Mouse (Mus musculus) small intestine, adult 2 months (tissue): ENCODE data around the gene Nfib. TPM values are rescaled to one million over a fixed set of nuclear protein-coding genes. Genes with fewer than 3 reads are reported as not detected.

ENCODE experiments used
- H3K27ac ChIP-seq: fragments of 200-500 bp; 2 replicates; pipeline ENCODE4 v1.5.1; 2012; ENCODE audit warnings: low read depth, low read length, control low read depth, inconsistent platforms; ENCODE audit not compliant: insufficient read depth
- H3K27me3 ChIP-seq: fragments of 200-500 bp; 2 replicates; pipeline ENCODE4 v1.6.1; 2012; ENCODE audit warnings: mild to moderate bottlenecking, moderate library complexity, low read length, inconsistent platforms; ENCODE audit not compliant: control insufficient read depth, insufficient read depth
- H3K36me3 ChIP-seq: fragments of 200-500 bp; 2 replicates; pipeline ENCODE4 v1.6.1; 2012; ENCODE audit warnings: mild to moderate bottlenecking, low read length, control low read depth, inconsistent platforms; ENCODE audit not compliant: control insufficient read depth, insufficient read depth
- H3K4me1 ChIP-seq: fragments of 200-500 bp; 2 replicates; pipeline ENCODE4 v1.6.1; 2012; ENCODE audit warnings: low read length, inconsistent platforms, mixed read lengths; ENCODE audit not compliant: control insufficient read depth, insufficient read depth, insufficient read length
- H3K4me3 ChIP-seq: fragments of 200-500 bp; 2 replicates; pipeline ENCODE4 v1.5.1; 2012; ENCODE audit warnings: low read depth, mild to moderate bottlenecking, control low read depth, inconsistent platforms, low read length, moderate library complexity
- CTCF ChIP-seq: fragments of 200-500 bp; IDR thresholded peaks from 2 replicates; pipeline ENCODE4 v1.5.1; 2012; ENCODE audit warnings: low read depth, mild to moderate bottlenecking, control low read depth, inconsistent platforms, low read length, moderate library complexity, mixed read lengths; ENCODE audit not compliant: insufficient replicate concordance, insufficient read length; ENCODE audit errors: extremely low read depth
- POLR2A ChIP-seq: fragments of 200-500 bp; IDR thresholded peaks from 2 replicates; pipeline ENCODE4 v1.6.1; 2012; ENCODE audit warnings: low read depth, mild to moderate bottlenecking, control low read depth, inconsistent platforms, low read length, moderate library complexity
- WGBS: fragments of 180-500 bp; shearing (Covaris S2); methylation state at CpG from one replicate; pipeline ENCODE4 v1.1.7; 2018; 5-methylcytosine and 5-hydroxymethylcytosine counted together
- polyA plus RNA-seq: library from polyadenylated mRNA; depleted of rRNA; stranded (reverse); fragments of >200 nt; gene quantifications from 2 replicates; pipeline ENCODE4 v1.2.3, GENCODE M21; 2012; rRNA removed

Nfib gene
- 2.8 and 4.7 TPM in 2 replicates for polyA plus RNA-seq

- no peaks in the 10 kb centered on the region for H3K36me3 ChIP-seq
- H3K27me3 ChIP-seq: no peaks in the 10 kb centered on the region
- 66% methylated on average over 23 of the region's 23 CpGs for WGBS
- TF ChIP-seq POLR2A (no peak), CTCF (no peak)
- no peaks in the 10 kb centered on the region for H3K4me1 ChIP-seq
- no peak within 1 kb of the TSS for H3K4me3 ChIP-seq
- no peak within 1 kb of the TSS for H3K27ac ChIP-seq
These were observed at the start of gene Nfib for GRCm38 (mm10) chr4:82704841-82705794. Gene Nfib, minus strand, starts transcription at chr4:82705750.

GRCm38 (mm10) chr4:82735764-82736163 lies 30.2 kb upstream of the Nfib start:
- TF ChIP-seq POLR2A (no peak), CTCF (no peak)
- Histone ChIP-seq H3K36me3 (no peaks in the 10 kb centered on the region), H3K27me3 (no peaks in the 10 kb centered on the region), H3K4me3 (no peak overlapping the region), H3K4me1 (no peaks in the 10 kb centered on the region), H3K27ac (no peak overlapping the region)
- WGBS: 36% methylated on average over 5 of the region's 5 CpGs

DNA sequence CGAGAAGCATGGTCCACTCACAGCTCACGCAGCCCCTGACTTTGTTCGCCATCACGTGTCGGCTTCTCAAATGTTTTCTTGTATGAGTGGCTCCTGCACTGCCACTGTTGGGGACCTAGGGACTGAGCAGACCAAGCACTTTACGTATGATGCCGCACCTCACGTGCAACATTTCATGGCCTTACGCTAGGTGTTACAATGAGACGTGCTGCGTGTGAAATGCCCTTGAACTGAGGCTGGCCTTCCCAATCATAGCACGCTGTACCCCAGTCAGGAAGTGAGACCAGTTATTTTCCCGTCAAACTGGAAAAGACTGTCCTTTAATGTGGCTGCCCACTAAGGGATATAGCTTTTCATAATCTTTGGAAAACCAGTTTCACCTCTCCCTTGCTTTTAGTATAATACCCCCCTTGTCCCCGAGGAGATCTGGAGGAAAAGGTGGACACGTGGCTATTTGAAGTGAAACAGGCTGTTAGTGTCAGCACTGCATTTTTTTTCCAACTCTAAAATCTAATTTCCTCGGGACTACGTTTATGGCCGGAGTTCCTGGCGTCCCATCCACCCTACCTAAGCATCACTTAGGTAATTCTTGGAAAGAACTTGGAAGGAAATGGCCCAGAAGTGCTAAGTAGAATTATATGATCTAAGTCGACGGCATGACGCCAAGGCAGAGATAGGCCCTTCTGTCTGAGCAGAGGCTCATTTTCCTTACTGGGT lies 29.4 kb upstream of the Nfib start:
- Histone ChIP-seq H3K36me3 (no peaks in the 10 kb centered on the region), H3K27ac (no peak overlapping the region), H3K4me3 (no peak overlapping the region), H3K27me3 (no peaks in the 10 kb centered on the region), H3K4me1 (no peaks in the 10 kb centered on the region)
- TF ChIP-seq CTCF (no peak), POLR2A (no peak)
- 80% methylated on average over 22 of the region's 22 CpGs for WGBS

GRCm38 (mm10) chr4:82734348-82734747 lies 28.8 kb upstream of the Nfib start:
- H3K4me1 ChIP-seq: no peaks in the 10 kb centered on the region
- no peak overlapping the region for H3K27ac ChIP-seq
- H3K4me3 ChIP-seq: no peak overlapping the region
- no peaks in the 10 kb centered on the region for H3K27me3 ChIP-seq
- TF ChIP-seq CTCF (no peak), POLR2A (no peak)
- 54% methylated on average over 5 of the region's 5 CpGs for WGBS
- no peaks in the 10 kb centered on the region for H3K36me3 ChIP-seq

DNA sequence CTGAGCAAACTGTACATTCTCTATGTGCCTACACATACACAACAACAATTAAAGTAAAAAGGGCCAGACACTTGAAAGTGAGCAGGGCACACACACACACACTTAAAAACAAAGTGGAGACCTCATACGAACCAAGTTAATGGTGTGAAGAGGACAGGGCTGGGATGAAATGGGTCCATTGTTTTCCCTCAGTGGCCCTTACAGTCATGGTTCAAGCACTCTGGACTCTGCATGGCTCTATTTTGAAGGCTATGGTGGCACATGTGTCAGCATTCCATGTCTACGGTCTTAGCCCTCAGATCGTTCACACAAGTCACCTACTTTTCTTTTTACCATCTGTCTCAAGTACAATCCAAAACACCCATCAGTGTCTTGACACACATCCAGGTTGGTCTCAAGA lies 28.1 kb upstream of the Nfib start:
- Histone ChIP-seq H3K27me3 (no peaks in the 10 kb centered on the region), H3K27ac (no peak overlapping the region), H3K4me3 (no peak overlapping the region), H3K4me1 (no peaks in the 10 kb centered on the region), H3K36me3 (no peaks in the 10 kb centered on the region)
- 93% methylated on average over 3 of the region's 3 CpGs for WGBS
- no peak for TF ChIP-seq POLR2A
- TF ChIP-seq CTCF: no peak

DNA sequence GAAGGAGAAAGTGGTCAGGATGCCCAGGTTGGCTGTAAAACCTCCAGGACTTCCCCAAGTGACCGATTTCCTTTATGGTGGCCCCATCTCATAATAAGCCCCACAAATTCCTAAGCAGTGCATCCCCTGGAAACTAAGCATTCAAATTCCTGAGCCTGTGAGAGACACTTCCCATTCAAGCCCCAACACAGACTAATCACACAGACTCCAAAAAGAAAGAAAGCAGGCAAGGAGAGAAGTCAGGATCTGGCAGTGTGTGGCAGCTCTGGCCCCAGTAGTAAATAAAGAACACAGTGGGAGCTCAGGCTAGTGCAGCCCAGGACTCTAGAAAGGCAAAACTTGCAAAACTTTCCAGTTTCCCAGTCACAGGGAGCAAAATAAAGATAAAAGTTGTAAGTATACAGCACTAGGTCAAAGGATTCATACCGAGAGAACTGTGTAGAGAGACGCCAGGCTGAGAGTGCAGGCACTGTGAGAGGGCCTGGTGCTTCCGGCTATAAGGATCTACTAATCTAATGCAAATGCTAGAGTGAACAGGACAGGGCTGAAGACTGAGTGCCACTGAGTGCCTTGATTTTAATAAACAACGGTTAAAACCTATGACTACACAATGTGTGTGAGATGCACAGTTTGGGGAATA lies 24.8 kb upstream of the Nfib start:
- H3K27me3 ChIP-seq: no peaks in the 10 kb centered on the region; the same call in 1 of the 2 replicates
- no peaks in the 10 kb centered on the region for H3K36me3 ChIP-seq
- no peak overlapping the region for H3K27ac ChIP-seq
- no peak overlapping the region for H3K4me3 ChIP-seq
- TF ChIP-seq CTCF (no peak), POLR2A (no peak)
- 84% methylated on average over 5 of the region's 5 CpGs for WGBS
- H3K4me1 ChIP-seq: no peaks in the 10 kb centered on the region

GRCm38 (mm10) chr4:82724058-82724457 lies 18.5 kb upstream of the Nfib start:
- Histone ChIP-seq H3K4me1 (no peaks in the 10 kb centered on the region), H3K36me3 (no peaks in the 10 kb centered on the region), H3K4me3 (no peak overlapping the region), H3K27ac (no peak overlapping the region), H3K27me3 (no peaks in the 10 kb centered on the region; the same call in 1 of the 2 replicates)
- no peak for TF ChIP-seq POLR2A
- no peak for TF ChIP-seq CTCF
- WGBS: 67% methylated on average over 10 of the region's 10 CpGs
